14 mouse cellular contexts compared by ENCODE assay signal in genomic region chr11:120851582-120851981, GRCm38 (mm10). TPM values are rescaled to one million over a fixed set of nuclear protein-coding genes. Genes with fewer than 3 reads are reported as not detected.
DNase-seq lines count a peak whose midpoint lies in the region; ATAC-seq and TF ChIP-seq lines count a peak whose summit lies in the region.
"Had no signal": no experiment of that assay in that cellular context is flagged by ENCODE, and none has a peak within 500 bp of the region (broad histone marks: within the 10 kb centered on the region; RNA-seq: fewer than 3 reads in every experiment).

No protein-coding gene starts in this region.

- no peaks in the 10 kb centered on the region for H3K36me3 ChIP-seq in liver, adult 2 months (ENCODE audit: control insufficient read depth, insufficient read depth, low read length)
- peaks cover 10% of the 10 kb centered on the region; the same call in 1 of the 2 replicates for H3K36me3 ChIP-seq in liver, embryonic 12.5 days
- no peaks in the 10 kb centered on the region for H3K36me3 ChIP-seq in ES-Bruce4 (ENCODE audit: control insufficient read depth, insufficient read depth, low read length, poor library complexity, severe bottlenecking)
- no peaks in the 10 kb centered on the region for H3K36me3 ChIP-seq in stomach, embryonic 15.5 days
- H3K36me3 ChIP-seq: heart, embryonic 15.5 days; liver, embryonic 13.5 days had no signal

- no peak for TF ChIP-seq POLR2A in liver, adult 2 months (IDR thresholded peaks at IDR 0.05; ENCODE audit: extremely low read depth, insufficient read depth, low read length)
- no peak for TF ChIP-seq POLR2A in ES-Bruce4 (IDR thresholded peaks at IDR 0.05; ENCODE audit: insufficient read depth, low read length)

- H3K79me2 ChIP-seq in liver, adult 2 months (ENCODE audit: control insufficient read depth, insufficient read depth, low read length): no peaks in the 10 kb centered on the region

- peak overlapping the region; percentile 34 for H3K27ac ChIP-seq in liver, adult 2 months (replicated peaks; ENCODE audit: insufficient read depth, low read depth, low read length)
- no peak overlapping the region for H3K27ac ChIP-seq in liver, embryonic 12.5 days
- peak overlapping the region; percentile 94 for H3K27ac ChIP-seq in ES-Bruce4 (ENCODE audit: insufficient read depth, low read length)
- H3K27ac ChIP-seq in stomach, embryonic 15.5 days: peak overlapping the region; percentile 42; the same call in 1 of the 2 replicates
- H3K27ac ChIP-seq: embryonic facial prominence, embryonic 13.5 days; midbrain, embryonic 12.5 days had no signal

- no peak overlapping the region for H3K4me2 ChIP-seq in liver, embryonic 12.5 days
- H3K4me2 ChIP-seq in stomach, embryonic 15.5 days: no peak overlapping the region
- H3K4me2 ChIP-seq: embryonic facial prominence, embryonic 13.5 days; heart, embryonic 15.5 days; liver, embryonic 13.5 days; midbrain, embryonic 12.5 days had no signal

- no peaks in the 10 kb centered on the region for H3K9me3 ChIP-seq in liver, embryonic 12.5 days (replicated peaks)
- no peaks in the 10 kb centered on the region for H3K9me3 ChIP-seq in ES-Bruce4 (replicated peaks; ENCODE audit: control insufficient read depth, insufficient read depth, low read length, poor library complexity, severe bottlenecking)
- H3K9me3 ChIP-seq in stomach, embryonic 15.5 days: no peaks in the 10 kb centered on the region
- H3K9me3 ChIP-seq: embryonic facial prominence, embryonic 13.5 days; heart, embryonic 15.5 days; liver, embryonic 13.5 days; midbrain, embryonic 12.5 days had no signal

- TF ChIP-seq CTCF in liver, adult 2 months (IDR thresholded peaks at IDR 0.05; ENCODE audit: low read depth, low read length): no peak
- no peak for TF ChIP-seq CTCF in ES-Bruce4 (IDR thresholded peaks at IDR 0.05; ENCODE audit: low read depth, low read length)

- TF ChIP-seq EP300 in ES-Bruce4 (IDR thresholded peaks at IDR 0.05; ENCODE audit: insufficient read depth, low read depth, low read length): peak; percentile 81

- 33% methylated on average over 2 of the region's 2 CpGs for WGBS in liver, adult 2 months
- WGBS in liver, embryonic 12.5 days (ENCODE audit: insufficient replicate concordance): 78% methylated on average over 2 of the region's 2 CpGs
- WGBS in stomach, embryonic 15.5 days: 63% methylated on average over 2 of the region's 2 CpGs

- no peak overlapping the region for H3K4me3 ChIP-seq in liver, adult 2 months (ENCODE audit: insufficient read depth, low read depth, low read length)
- H3K4me3 ChIP-seq in liver, embryonic 12.5 days: no peak overlapping the region
- no peak overlapping the region for H3K4me3 ChIP-seq in ES-Bruce4 (ENCODE audit: low read depth, low read length)
- H3K4me3 ChIP-seq in stomach, embryonic 15.5 days (replicated peaks): no peak overlapping the region
- H3K4me3 ChIP-seq: embryonic facial prominence, embryonic 13.5 days; heart, embryonic 15.5 days; liver, embryonic 13.5 days; midbrain, embryonic 12.5 days had no signal

- no peak overlapping the region for H3K9ac ChIP-seq in liver, adult 2 months (ENCODE audit: low read depth, low read length)
- H3K9ac ChIP-seq in liver, embryonic 12.5 days: no peak overlapping the region
- H3K9ac ChIP-seq in ES-Bruce4 (ENCODE audit: low read depth, poor library complexity, severe bottlenecking): no peak overlapping the region
- no peak overlapping the region for H3K9ac ChIP-seq in stomach, embryonic 15.5 days
- H3K9ac ChIP-seq: embryonic facial prominence, embryonic 13.5 days; heart, embryonic 15.5 days; liver, embryonic 13.5 days; midbrain, embryonic 12.5 days had no signal

- H3K27me3 ChIP-seq in liver, adult 2 months (ENCODE audit: control insufficient read depth, insufficient read depth, low read length): no peaks in the 10 kb centered on the region
- no peaks in the 10 kb centered on the region for H3K27me3 ChIP-seq in liver, embryonic 12.5 days (replicated peaks)
- no peaks in the 10 kb centered on the region for H3K27me3 ChIP-seq in ES-Bruce4 (ENCODE audit: control insufficient read depth, insufficient read depth, low read length, poor library complexity, severe bottlenecking)
- no peaks in the 10 kb centered on the region for H3K27me3 ChIP-seq in stomach, embryonic 15.5 days (replicated peaks)
- H3K27me3 ChIP-seq: embryonic facial prominence, embryonic 13.5 days; heart, embryonic 15.5 days; liver, embryonic 13.5 days; midbrain, embryonic 12.5 days had no signal

- no peak for DNase-seq in liver, adult 2 months (ENCODE audit: extremely low read depth, low read depth, low spot score)
- peak; percentile 74 for DNase-seq in R1 (ENCODE audit: low read depth, low spot score)
- DNase-seq in spleen, adult 12 weeks (ENCODE audit: low spot score): no peak
- DNase-seq in spleen, postnatal 14 days (ENCODE audit: low spot score in 2 of 2): no peak
- DNase-seq: cerebellum, adult 9-10 months; gastrocnemius, postnatal 10 days; layer of hippocampus, postnatal 36 days; liver, embryonic 13.5 days had no signal

- H3K4me1 ChIP-seq in liver, adult 2 months (ENCODE audit: control insufficient read depth, insufficient read depth, low read length): peaks cover 18% of the 10 kb centered on the region
- peaks cover 44% of the 10 kb centered on the region for H3K4me1 ChIP-seq in liver, embryonic 12.5 days
- peaks cover 16% of the 10 kb centered on the region for H3K4me1 ChIP-seq in ES-Bruce4 (ENCODE audit: control insufficient read depth, insufficient read depth, low read length)
- peaks cover 15% of the 10 kb centered on the region; the same call in 1 of the 2 replicates for H3K4me1 ChIP-seq in stomach, embryonic 15.5 days
- H3K4me1 ChIP-seq: embryonic facial prominence, embryonic 13.5 days; midbrain, embryonic 12.5 days had no signal

- no peak for ATAC-seq in liver, embryonic 12.5 days
- no peak for ATAC-seq in stomach, embryonic 15.5 days (ENCODE audit: insufficient read depth, low FRiP score, low read depth)

RNA-seq across cellular contexts. Expression of gene Fasn, which starts 27.2 kb away (rescaled TPM):
- 198 and 203 TPM in 2 replicates for total RNA-seq in liver, adult 2 months (2014; rRNA removed)
- 639 and 935 TPM in 2 replicates for polyA plus RNA-seq in liver, adult 2 months (2012; rRNA removed)
- 35.9 and 40.3 TPM in 2 replicates for polyA plus RNA-seq in liver, embryonic 12.5 days (2016; fragmentation: Nextera tagmentation; extraction: Ambion mirVana)
- polyA plus RNA-seq in ES-Bruce4 (2011; ENCODE audit: insufficient read depth, insufficient read length, low read depth, missing spikeins): 114 and 127 TPM in 2 replicates
- 45.9 and 46.3 TPM in 2 replicates for polyA plus RNA-seq in stomach, embryonic 15.5 days (2015; fragmentation: Nextera tagmentation; extraction: Ambion mirVana)

RNA-seq across cellular contexts. Expression of gene Dus1l, which starts 55.4 kb away (rescaled TPM):
- total RNA-seq in liver, adult 2 months (2014; rRNA removed): 52.1 and 52.4 TPM in 2 replicates
- 69.7 and 70.6 TPM in 2 replicates for polyA plus RNA-seq in liver, adult 2 months (2012; rRNA removed)
- polyA plus RNA-seq in liver, embryonic 12.5 days (2016; fragmentation: Nextera tagmentation; extraction: Ambion mirVana): 99.5 and 100.0 TPM in 2 replicates
- polyA plus RNA-seq in ES-Bruce4 (2011; ENCODE audit: insufficient read depth, insufficient read length, low read depth, missing spikeins): 56.7 and 66.9 TPM in 2 replicates
- 69.2 and 79.0 TPM in 2 replicates for polyA plus RNA-seq in stomach, embryonic 15.5 days (2015; fragmentation: Nextera tagmentation; extraction: Ambion mirVana)
